Comparison of ENCODE assay signal across 10 mouse cellular contexts in genomic region chr6:66944190-66945003, GRCm38 (mm10). TPM values are rescaled to one million over a fixed set of nuclear protein-coding genes. Genes with fewer than 3 reads are reported as not detected.
DNase-seq lines count a peak whose midpoint lies in the region; ATAC-seq and TF ChIP-seq lines count a peak whose summit lies in the region.
"Had no signal": no experiment of that assay in that cellular context is flagged by ENCODE, and none has a peak within 500 bp of the region (broad histone marks: within the 10 kb centered on the region; RNA-seq: fewer than 3 reads in every experiment).

No protein-coding gene starts in this region.

- H3K27ac ChIP-seq in midbrain, embryonic 12.5 days (replicated peaks): no peak overlapping the region
- no peak overlapping the region for H3K27ac ChIP-seq in midbrain, embryonic 11.5 days (ENCODE audit: low read depth, low read length)
- peak overlapping the region; percentile 14; the same call in 1 of the 2 replicates for H3K27ac ChIP-seq in bone marrow macrophage, adult 2 months (ENCODE audit: insufficient read depth, low read depth, low read length)
- no peak overlapping the region for H3K27ac ChIP-seq in forebrain, embryonic 13.5 days

- no peak overlapping the region for H3K4me2 ChIP-seq in midbrain, embryonic 12.5 days (replicated peaks)
- no peak overlapping the region for H3K4me2 ChIP-seq in midbrain, embryonic 11.5 days
- no peak overlapping the region for H3K4me2 ChIP-seq in forebrain, embryonic 13.5 days

- no peak for TF ChIP-seq CTCF in bone marrow macrophage, adult 2 months (IDR thresholded peaks at IDR 0.05; ENCODE audit: low read depth, low read length)

- no peaks in the 10 kb centered on the region for H3K36me3 ChIP-seq in midbrain, embryonic 12.5 days
- H3K36me3 ChIP-seq in midbrain, embryonic 11.5 days (ENCODE audit: control insufficient read depth, insufficient read depth, low read length): no peaks in the 10 kb centered on the region
- no peaks in the 10 kb centered on the region for H3K36me3 ChIP-seq in forebrain, embryonic 13.5 days (ENCODE audit: poor library complexity, severe bottlenecking)

- H3K27me3 ChIP-seq in midbrain, embryonic 12.5 days: no peaks in the 10 kb centered on the region
- H3K27me3 ChIP-seq in midbrain, embryonic 11.5 days (ENCODE audit: control insufficient read depth, insufficient read depth, low read length): no peaks in the 10 kb centered on the region
- H3K27me3 ChIP-seq in forebrain, embryonic 13.5 days: no peaks in the 10 kb centered on the region

- H3K4me3 ChIP-seq in midbrain, embryonic 12.5 days: no peak overlapping the region
- H3K4me3 ChIP-seq in midbrain, embryonic 11.5 days (ENCODE audit: low read depth, low read length): no peak overlapping the region
- 0 out of 2 replicates have a peak overlapping the region, but pooled peaks have one; percentile 2 for H3K4me3 ChIP-seq in bone marrow macrophage, adult 2 months (ENCODE audit: insufficient read depth, low read length)
- no peak overlapping the region for H3K4me3 ChIP-seq in forebrain, embryonic 13.5 days

- TF ChIP-seq POLR2A in bone marrow macrophage, adult 2 months (IDR thresholded peaks at IDR 0.05; ENCODE audit: borderline replicate concordance, low read depth, low read length): no peak

- 85% methylated on average over 12 of the region's 12 CpGs for WGBS in midbrain, embryonic 12.5 days
- 87% methylated on average over 12 of the region's 12 CpGs for WGBS in midbrain, embryonic 11.5 days
- 76% methylated on average over 12 of the region's 12 CpGs for WGBS in forebrain, embryonic 13.5 days

- no peaks in the 10 kb centered on the region for H3K9me3 ChIP-seq in midbrain, embryonic 12.5 days
- H3K9me3 ChIP-seq in midbrain, embryonic 11.5 days (ENCODE audit: control insufficient read depth, low read length): no peaks in the 10 kb centered on the region
- no peaks in the 10 kb centered on the region for H3K9me3 ChIP-seq in forebrain, embryonic 13.5 days (replicated peaks)

- peaks cover 22% of the 10 kb centered on the region for H3K4me1 ChIP-seq in midbrain, embryonic 12.5 days
- H3K4me1 ChIP-seq in midbrain, embryonic 11.5 days (ENCODE audit: control insufficient read depth, insufficient read depth, low read length): peaks cover 9% of the 10 kb centered on the region
- peaks cover 55% of the 10 kb centered on the region for H3K4me1 ChIP-seq in bone marrow macrophage, adult 2 months (ENCODE audit: control insufficient read depth, insufficient read depth, low read length)
- peaks cover 14% of the 10 kb centered on the region for H3K4me1 ChIP-seq in forebrain, embryonic 13.5 days

- ATAC-seq in midbrain, embryonic 12.5 days (ENCODE audit: low FRiP score, low read depth): 0 out of 2 replicates have a peak, but pooled peaks have one; percentile 2
- no peak for ATAC-seq in midbrain, embryonic 11.5 days (ENCODE audit: low FRiP score)
- peak; percentile 44 for ATAC-seq in megakaryocyte-erythroid progenitor cell, adult 5-6 weeks (replicated peaks; ENCODE audit: low FRiP score, low TSS enrichment, poor library complexity, severe bottlenecking)
- ATAC-seq in forebrain, embryonic 13.5 days: no peak

- H3K9ac ChIP-seq in midbrain, embryonic 12.5 days (replicated peaks): no peak overlapping the region
- no peak overlapping the region for H3K9ac ChIP-seq in midbrain, embryonic 11.5 days (ENCODE audit: low read length)
- no peak overlapping the region for H3K9ac ChIP-seq in forebrain, embryonic 13.5 days

- DNase-seq in midbrain, embryonic 11.5 days (ENCODE audit: low spot score, missing footprints): no peak
- DNase-seq in CD4-positive, CD25-positive, alpha-beta regulatory T cell, adult 2 months (ENCODE audit: low read depth, low spot score): peak; percentile 26
- no peak for DNase-seq in left cerebral cortex, adult 18-20 months (ENCODE audit: low spot score in 2 of 2)
- no peak for DNase-seq in layer of hippocampus, adult 8-10 months (ENCODE audit: low spot score in 2 of 2)
- DNase-seq: kidney, postnatal 14 days; retina, postnatal 1 day had no signal

RNA-seq across cellular contexts. Expression of gene Gng12, which starts 48.2 kb away (rescaled TPM):
- 31.7 and 34.7 TPM in 2 replicates for polyA plus RNA-seq in midbrain, embryonic 12.5 days (2016; fragmentation: Nextera tagmentation; extraction: Ambion mirVana)
- polyA plus RNA-seq in midbrain, embryonic 11.5 days (2014; fragmentation: Nextera tagmentation; extraction: Ambion mirVana): 40.8 and 48.2 TPM in 2 replicates
- polyA plus RNA-seq in bone marrow macrophage, adult 2 months (2012; ENCODE audit: insufficient read depth, insufficient read length, missing spikeins): 91.5 and 106 TPM in 2 replicates
- 25.4 and 39.3 TPM in 2 replicates for total RNA-seq in megakaryocyte-erythroid progenitor cell, adult 5-6 weeks (2014; fragmentation: Nextera tagmentation)
- total RNA-seq in megakaryocyte-erythroid progenitor cell, adult 5-6 weeks (2017): 27.8 and 37.5 TPM in 2 replicates
- 10 to 100 TPM; 52.5 to 63.1 TPM for total RNA-seq in left cerebral cortex, adult 18-20 months (2021)
- total RNA-seq in layer of hippocampus, adult 8-10 months (2022): 10 to 100 TPM; 56.7 to 75.5 (median 67.9) TPM
- polyA plus RNA-seq in forebrain, embryonic 13.5 days (2015; fragmentation: Nextera tagmentation; extraction: Ambion mirVana): 21.7 and 22.4 TPM in 2 replicates

Comparison
In these comparisons a context has a peak if more than half of its experiments do, and no peak if none do; other contexts are left out.
1. ATAC-seq: peak in midbrain, embryonic 12.5 days (single experiment) and megakaryocyte-erythroid progenitor cell, adult 5-6 weeks (single experiment); none in midbrain, embryonic 11.5 days (single experiment) and forebrain, embryonic 13.5 days (single experiment).